Mouse (Mus musculus): ENCODE results near the gene Rad23a. TPM values are rescaled to one million over a fixed set of nuclear protein-coding genes. Genes with fewer than 3 reads are reported as not detected.

Rad23a gene
- 10 to 100 TPM; 82.8 to 92.9 (median 89.3) TPM for total RNA-seq (2022)

DNA sequence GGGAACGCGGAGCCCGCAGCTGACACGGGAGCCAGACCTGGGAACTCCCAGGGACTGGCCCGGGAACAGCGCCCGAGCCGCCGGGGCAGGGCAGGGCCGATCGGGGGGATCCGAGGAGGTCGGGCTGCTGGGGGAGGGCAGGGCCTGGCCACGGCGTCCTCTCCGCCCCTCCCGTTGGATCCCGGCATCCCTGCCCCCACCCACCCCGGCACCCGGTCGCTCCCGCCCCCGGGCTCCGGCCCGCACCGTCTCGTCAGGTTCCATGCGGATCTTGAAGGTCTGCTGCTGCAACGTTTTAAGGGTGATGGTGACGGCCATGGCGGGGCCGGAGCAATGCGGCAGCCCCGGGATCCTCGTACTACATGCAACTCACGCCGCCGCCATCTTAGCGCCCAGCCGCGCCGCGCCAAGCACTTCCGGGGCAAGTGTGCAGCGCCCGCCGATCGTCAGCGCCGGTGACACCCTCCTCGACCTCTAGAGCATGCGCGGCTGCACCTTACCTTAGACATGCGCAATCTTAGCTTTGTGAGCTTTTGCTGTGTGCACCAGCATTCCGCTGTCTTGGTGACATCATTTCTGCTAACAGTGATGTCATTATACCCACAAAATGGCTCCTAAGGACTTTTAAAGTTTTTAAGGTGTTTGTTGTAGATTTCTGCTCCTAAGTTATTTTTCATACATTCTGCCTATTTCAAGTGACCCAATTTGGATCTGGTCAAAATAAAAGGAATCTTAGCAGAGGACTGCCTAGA, at the start of gene Rad23a:
Gene Rad23a, minus strand, starts transcription at position 418 of the 752 bp plus-strand sequence.
- peak; percentile 90 for DNase-seq (ENCODE audit: low spot score)

GRCm38 (mm10) chr8:84889141-84889540, 48.7 kb upstream of the Rad23a start:
- no peak for DNase-seq (ENCODE audit: low spot score)

DNA sequence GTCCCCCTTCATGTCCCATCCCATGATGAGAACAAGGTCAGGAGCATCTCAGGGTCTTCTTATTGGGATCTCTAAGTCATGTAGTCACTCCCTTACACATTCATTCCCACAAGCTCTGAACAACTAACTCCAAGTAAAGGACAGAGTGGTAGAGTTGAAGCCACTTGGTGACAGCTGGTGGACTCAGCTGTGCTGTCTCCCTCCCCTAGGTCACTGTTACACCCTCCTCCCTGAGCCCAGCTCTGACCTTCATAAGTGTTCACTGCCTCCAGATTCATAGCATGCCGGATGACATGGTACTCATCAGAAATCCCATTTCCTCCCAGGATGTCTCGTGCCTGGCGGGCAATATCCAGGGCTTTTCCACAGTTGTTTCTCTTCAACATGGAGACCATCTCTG, 47.8 kb upstream of the Rad23a start:
- DNase-seq (ENCODE audit: low spot score), result no peak

- no peak for DNase-seq (ENCODE audit: low spot score)
These were observed 44.3 kb upstream of the Rad23a start for GRCm38 (mm10) chr8:84884728-84885127.

DNA sequence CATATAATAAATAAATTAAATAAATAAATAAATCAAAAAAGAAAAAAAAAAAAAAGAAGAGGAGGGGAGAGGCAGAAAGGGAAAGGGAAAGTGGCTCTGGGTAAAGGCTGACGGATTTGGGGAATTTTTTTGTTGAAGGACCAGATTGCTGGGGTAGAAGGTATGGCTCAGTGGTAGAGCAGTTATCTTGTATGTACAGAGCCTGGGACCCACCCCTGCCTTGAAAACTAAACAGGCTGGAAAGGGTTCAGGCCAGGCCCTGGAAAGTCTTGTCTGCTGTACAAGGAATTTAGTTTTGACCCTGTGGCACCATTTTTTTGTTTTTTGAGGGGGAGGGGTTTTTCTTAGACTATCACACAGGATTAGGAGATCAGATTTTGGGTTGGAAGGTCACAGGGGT, 38.5 kb upstream of the Rad23a start:
- no peak for DNase-seq (ENCODE audit: low spot score)

DNA sequence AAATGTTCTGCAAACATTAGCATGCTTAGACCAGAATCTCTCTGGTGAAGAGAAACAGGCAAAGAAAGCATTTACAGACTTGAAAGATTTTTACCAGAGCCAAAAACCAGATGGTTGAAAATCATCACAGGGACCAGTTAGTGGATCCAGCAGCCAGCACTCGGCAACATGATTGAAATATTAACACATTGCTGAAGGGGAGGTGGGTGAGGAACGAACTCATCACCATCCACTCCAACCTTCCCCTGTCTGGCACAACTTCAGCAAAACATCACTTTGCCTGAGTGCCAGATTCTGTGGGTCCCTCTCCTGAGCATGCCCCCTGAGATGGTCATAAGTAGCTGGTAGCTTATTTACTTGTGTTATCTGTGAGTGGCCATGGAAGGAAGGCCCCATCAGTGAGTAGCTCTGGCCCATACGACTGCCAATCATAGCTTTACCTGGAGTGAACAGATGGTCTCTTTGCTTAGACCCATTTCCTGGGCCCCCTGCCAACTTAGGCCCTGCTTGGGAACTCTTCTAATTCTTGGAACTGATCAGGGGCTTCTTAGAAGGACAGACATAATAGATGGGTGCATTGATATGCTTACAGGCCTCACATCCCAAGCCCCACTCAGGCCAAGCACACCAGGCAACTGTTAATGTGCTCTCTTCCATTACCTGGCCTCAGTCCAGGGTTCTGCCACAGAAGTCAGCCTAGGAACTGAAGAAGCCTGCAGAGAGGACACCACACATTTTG, 37.0 kb upstream of the Rad23a start:
- no peak for DNase-seq (ENCODE audit: low spot score)

DNA sequence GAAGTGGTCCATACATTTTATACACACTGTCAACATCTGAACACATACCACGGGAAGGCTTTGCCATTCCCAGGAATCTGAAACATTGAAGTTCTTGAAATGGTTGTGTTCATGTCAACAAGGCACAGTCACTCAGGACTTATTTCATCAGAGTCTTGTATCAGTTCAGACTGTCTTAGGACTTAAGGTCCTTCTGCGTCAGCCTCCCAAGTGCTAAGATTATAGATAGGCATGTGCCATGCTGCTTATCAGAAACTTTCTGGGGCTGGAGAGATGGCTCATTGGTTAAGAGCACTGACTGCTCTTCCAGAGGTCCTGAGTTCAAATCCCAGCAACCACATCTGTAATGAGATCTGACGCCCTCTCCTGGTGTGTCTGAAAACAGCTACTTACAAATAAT, 33.9 kb upstream of the Rad23a start:
- no peak for DNase-seq (ENCODE audit: low spot score)

- DNase-seq (ENCODE audit: low spot score), result no peak
These were observed 32.6 kb upstream of the Rad23a start for GRCm38 (mm10) chr8:84873016-84873415.

- DNase-seq (ENCODE audit: low spot score), result no peak
These were observed 32.0 kb upstream of the Rad23a start for GRCm38 (mm10) chr8:84872309-84872965.

- DNase-seq (ENCODE audit: low spot score), result peak; percentile 37
These were observed 31.2 kb upstream of the Rad23a start, which contains the start of gene Syce2 for GRCm38 (mm10) chr8:84871376-84872308. TSS of gene Syce2 (plus strand) at chr8:84872111.

GRCm38 (mm10) chr8:84856864-84857441, 16.5 kb upstream of the Rad23a start, which contains the start of gene Farsa:
TSS of gene Farsa (plus strand) at chr8:84856989.
- DNase-seq (ENCODE audit: low spot score), result peak; percentile 95

GRCm38 (mm10) chr8:84856434-84856833, 16.0 kb upstream of the Rad23a start:
- no peak for DNase-seq (ENCODE audit: low spot score)

- DNase-seq (ENCODE audit: low spot score), result no peak
These were observed 7.4 kb upstream of the Rad23a start for GRCm38 (mm10) chr8:84847684-84848435.

DNA sequence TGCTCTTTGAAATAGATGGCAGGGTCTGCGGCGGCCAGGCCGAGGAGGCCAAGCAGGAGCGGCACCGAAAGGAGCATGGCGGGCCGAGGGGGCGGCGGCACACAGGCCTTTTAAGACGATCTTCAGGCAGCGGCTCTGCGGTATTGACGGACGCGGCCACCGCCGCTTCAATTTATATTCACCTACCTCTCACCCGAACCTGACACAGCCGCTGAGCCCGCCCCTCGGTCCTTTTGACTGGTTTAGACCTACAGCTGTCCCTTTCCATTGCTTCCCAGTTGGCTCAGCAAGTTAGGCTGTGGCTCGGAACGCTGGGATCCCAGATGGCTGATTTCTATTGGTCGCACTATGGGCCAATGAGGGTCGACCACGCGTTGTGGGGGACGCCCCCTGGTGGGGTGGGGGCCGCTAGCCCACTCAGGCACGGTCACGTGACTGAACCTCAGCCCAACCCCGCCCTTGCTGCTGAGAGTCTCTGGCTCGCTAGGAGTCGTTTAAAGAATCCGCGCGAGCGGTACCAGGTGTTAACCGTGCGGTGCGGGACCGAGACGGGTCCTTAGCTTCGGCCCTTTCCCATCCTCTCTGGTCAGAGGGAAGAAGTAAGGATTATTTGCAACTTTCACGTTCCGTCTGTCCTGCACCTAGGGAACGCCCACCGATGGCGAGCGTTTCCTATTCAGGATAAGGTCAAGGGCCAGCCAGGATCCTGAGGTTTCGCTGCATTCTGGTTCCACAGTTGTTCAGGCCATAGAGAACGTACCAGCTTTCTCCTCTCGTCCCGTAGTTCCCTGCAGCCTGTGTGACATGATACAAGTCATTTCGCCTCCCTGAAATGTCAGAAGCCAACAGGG, 6.5 kb upstream of the Rad23a start, which contains the start of gene Calr:
Gene Calr, minus strand, starts transcription at position 213 of the 851 bp plus-strand sequence.
- DNase-seq (ENCODE audit: low spot score), result peak; percentile 100

- DNase-seq (ENCODE audit: low spot score), result no peak
These were observed 5.7 kb upstream of the Rad23a start for GRCm38 (mm10) chr8:84846094-84846721.

GRCm38 (mm10) chr8:84845355-84846093, 5.1 kb upstream of the Rad23a start:
- DNase-seq (ENCODE audit: low spot score), result no peak

GRCm38 (mm10) chr8:84844397-84845070, 4.1 kb upstream of the Rad23a start:
- no peak for DNase-seq (ENCODE audit: low spot score)
